Mouse (Mus musculus) stomach, postnatal 0 days (tissue): ENCODE data around the gene U2af1. TPM values are rescaled to one million over a fixed set of nuclear protein-coding genes. Genes with fewer than 3 reads are reported as not detected.
A peak's percentile ranks its signal among the peaks of the same experiment; 100 is the strongest.

Experiments used
- ATAC-seq: fragments of 200-750 bp; cut with Nextera tagmentation; 2 replicates; pipeline ENCODE4 v1.8.0; 2017; ENCODE audit not compliant: low FRiP score, low TSS enrichment
- DNase-seq: peaks from one replicate; pipeline ENCODE4 v3.0.0-alpha.2; 2016; ENCODE audit warnings: low spot score
- H3K27ac ChIP-seq: fragments of 300-500 bp; sonication (generic); replicated peaks from 2 replicates; pipeline ENCODE4 v1.5.1; 2014; ENCODE audit warnings: mild to moderate bottlenecking, control low read depth
- H3K27me3 ChIP-seq: fragments of 300-500 bp; sonication (generic); 2 replicates; pipeline ENCODE4 v1.6.1; 2014; ENCODE audit warnings: low read length; ENCODE audit not compliant: control insufficient read depth, insufficient read depth
- H3K36me3 ChIP-seq: fragments of 300-500 bp; sonication (generic); 2 replicates; pipeline ENCODE4 v1.6.1; 2014; ENCODE audit warnings: low read length, mixed read lengths; ENCODE audit not compliant: control insufficient read depth, insufficient read depth
- H3K4me1 ChIP-seq: fragments of 300-500 bp; sonication (generic); replicated peaks from 2 replicates; pipeline ENCODE4 v1.6.1; 2014; ENCODE audit warnings: antibody characterized with exemption; ENCODE audit not compliant: control insufficient read depth, insufficient read depth
- H3K4me2 ChIP-seq: fragments of 300-500 bp; sonication (generic); replicated peaks from 2 replicates; pipeline ENCODE4 v1.6.1; 2014; ENCODE audit warnings: low read depth, mild to moderate bottlenecking, control low read depth, moderate library complexity
- H3K4me3 ChIP-seq: fragments of 300-500 bp; sonication (generic); 2 replicates; pipeline ENCODE4 v1.5.1; 2014; ENCODE audit warnings: low read depth, low read length, control low read depth
- H3K9ac ChIP-seq: fragments of 300-500 bp; sonication (generic); 2 replicates; pipeline ENCODE4 v1.6.1; 2014; ENCODE audit warnings: mild to moderate bottlenecking, low read length, control low read depth, mixed read lengths
- H3K9me3 ChIP-seq: fragments of 300-500 bp; sonication (generic); 2 replicates; pipeline ENCODE4 v1.6.1; 2016; ENCODE audit warnings: low read length; ENCODE audit not compliant: control insufficient read depth
- CTCF ChIP-seq: IDR thresholded peaks from 2 replicates; pipeline ENCODE4 v1.5.1; 2016; ENCODE audit warnings: antibody characterized with exemption, low read depth, mild to moderate bottlenecking, moderate library complexity
- EP300 ChIP-seq: optimal IDR thresholded peaks from 2 replicates; pipeline ENCODE3; 2016; ENCODE audit warnings: antibody characterized with exemption
- WGBS: fragments of 180-500 bp; shearing (Covaris S2); extraction: QIAGEN DNeasy Blood & Tissue Kit; methylation state at CpG from one replicate; pipeline ENCODE4 v1.1.7; 2014; 5-methylcytosine and 5-hydroxymethylcytosine counted together
- polyA plus RNA-seq: library from polyadenylated mRNA; unstranded; fragments of >200 nt; fragmentation: Nextera tagmentation; extraction: Ambion mirVana; gene quantifications from 2 replicates; pipeline ENCODE4 v1.2.1, GENCODE M21; 2015

Gene U2af1
- polyA plus RNA-seq, 1 experiment from 2014 or later: 161 TPM

DNA sequence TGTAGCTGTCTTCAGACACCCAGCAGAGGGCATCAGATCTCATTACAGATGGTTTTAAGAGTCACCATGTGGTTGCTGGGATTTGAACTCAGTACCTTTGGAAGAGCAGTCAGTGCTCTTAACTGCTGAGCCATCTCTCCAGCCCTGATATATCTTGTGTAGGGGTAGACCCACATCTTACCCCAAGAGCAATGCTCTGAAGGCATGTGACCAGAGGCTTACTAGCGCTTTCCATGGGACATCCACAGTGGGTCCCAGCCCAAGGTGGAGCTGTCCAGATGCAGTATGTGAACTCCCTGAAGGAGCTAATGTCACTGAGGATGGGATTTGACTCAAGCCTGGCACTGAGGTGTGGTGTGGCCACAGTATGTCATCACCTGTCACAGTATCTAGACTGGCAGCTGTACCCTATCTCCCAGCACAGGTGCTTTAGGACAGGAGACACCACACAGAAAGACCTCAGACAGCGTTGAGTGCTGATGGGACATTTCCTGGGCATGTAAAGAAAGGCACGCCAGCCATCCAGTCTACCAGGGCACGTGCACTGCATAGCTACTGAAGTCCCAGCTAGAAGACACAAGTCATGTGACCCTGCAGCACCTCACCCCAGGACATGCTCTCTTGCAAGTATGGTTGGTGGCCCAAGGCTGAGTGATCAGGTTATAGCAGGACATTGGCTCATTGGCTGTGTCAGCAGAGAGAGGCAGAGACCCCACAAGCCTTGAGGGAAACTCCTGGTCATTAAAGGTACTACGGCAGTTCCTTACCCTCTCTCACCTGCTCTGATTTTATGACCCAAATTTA lies 12.3 kb downstream of the U2af1 start:
- 0 out of 2 replicates have a peak, but pooled peaks have one; percentile 0 for TF ChIP-seq CTCF
- TF ChIP-seq EP300: no peak
- H3K4me1 ChIP-seq: no peaks in the 10 kb centered on the region
- H3K27me3 ChIP-seq: no peaks in the 10 kb centered on the region
- H3K4me3 ChIP-seq: no peak overlapping the region
- H3K27ac ChIP-seq: no peak overlapping the region
- ATAC-seq (no peak; the same call in 1 of the 2 replicates), DNase-seq (no peak)
- no peak overlapping the region for H3K4me2 ChIP-seq
- H3K36me3 ChIP-seq: peaks cover 28% of the 10 kb centered on the region
- H3K9ac ChIP-seq: no peak overlapping the region
- 99% methylated on average over 5 of the region's 5 CpGs for WGBS
- no peaks in the 10 kb centered on the region for H3K9me3 ChIP-seq

DNA sequence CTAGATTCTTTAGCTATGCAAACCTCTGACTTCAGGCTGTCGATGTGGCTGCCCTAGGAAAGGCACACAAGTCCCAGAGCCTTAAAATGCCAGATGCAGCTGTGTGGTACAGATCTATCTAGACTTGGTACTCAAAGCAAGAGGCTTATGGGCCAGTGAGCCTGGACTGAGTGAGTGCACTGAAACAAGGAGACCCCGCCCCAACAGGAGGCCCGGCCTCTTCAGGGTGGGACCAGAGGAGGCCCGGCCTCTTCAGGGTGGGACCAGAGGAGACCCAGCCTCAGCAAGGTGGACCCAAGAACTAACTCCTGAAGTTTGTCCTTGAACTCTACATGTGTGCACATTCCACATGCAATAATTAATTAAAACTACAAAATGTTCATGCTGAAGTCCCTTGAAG lies 15.8 kb downstream of the U2af1 start:
- ATAC-seq (no peak), DNase-seq (no peak)
- 72% methylated on average over 4 of the region's 4 CpGs for WGBS
- H3K27me3 ChIP-seq: no peaks in the 10 kb centered on the region
- no peaks in the 10 kb centered on the region for H3K4me1 ChIP-seq
- H3K27ac ChIP-seq: no peak overlapping the region
- no peak overlapping the region for H3K4me3 ChIP-seq
- H3K9ac ChIP-seq: no peak overlapping the region
- H3K9me3 ChIP-seq: no peaks in the 10 kb centered on the region
- H3K36me3 ChIP-seq: peaks cover 9% of the 10 kb centered on the region
- H3K4me2 ChIP-seq: no peak overlapping the region
- TF ChIP-seq EP300 (no peak), CTCF (no peak)

DNA sequence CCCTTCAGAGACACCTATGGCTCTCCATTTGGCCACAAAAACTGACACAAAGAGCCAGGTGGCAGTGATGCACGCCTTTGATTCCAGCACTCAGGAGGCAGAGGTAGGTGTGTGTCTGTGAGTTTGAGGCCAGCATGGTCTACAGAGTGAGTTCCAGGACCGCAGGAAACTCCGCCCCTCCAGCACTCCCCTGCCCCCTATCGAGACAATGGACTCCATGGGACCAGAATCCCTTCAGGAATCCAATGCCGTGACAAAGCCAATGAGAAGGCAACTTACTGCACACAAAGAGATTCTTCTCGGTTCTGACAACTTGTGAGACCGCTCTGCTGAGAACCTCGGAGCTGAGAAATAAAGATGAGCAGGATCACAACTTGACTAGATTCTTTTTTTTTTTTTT lies 16.4 kb downstream of the U2af1 start:
- Histone ChIP-seq H3K27me3 (no peaks in the 10 kb centered on the region), H3K36me3 (peaks cover 3% of the 10 kb centered on the region), H3K27ac (no peak overlapping the region), H3K9ac (no peak overlapping the region), H3K4me3 (no peak overlapping the region), H3K4me1 (no peaks in the 10 kb centered on the region), H3K4me2 (no peak overlapping the region), H3K9me3 (no peaks in the 10 kb centered on the region)
- 47% methylated on average over 8 of the region's 8 CpGs for WGBS
- TF ChIP-seq CTCF: no peak
- TF ChIP-seq EP300: no peak
- DNase-seq (no peak), ATAC-seq (no peak)

DNA sequence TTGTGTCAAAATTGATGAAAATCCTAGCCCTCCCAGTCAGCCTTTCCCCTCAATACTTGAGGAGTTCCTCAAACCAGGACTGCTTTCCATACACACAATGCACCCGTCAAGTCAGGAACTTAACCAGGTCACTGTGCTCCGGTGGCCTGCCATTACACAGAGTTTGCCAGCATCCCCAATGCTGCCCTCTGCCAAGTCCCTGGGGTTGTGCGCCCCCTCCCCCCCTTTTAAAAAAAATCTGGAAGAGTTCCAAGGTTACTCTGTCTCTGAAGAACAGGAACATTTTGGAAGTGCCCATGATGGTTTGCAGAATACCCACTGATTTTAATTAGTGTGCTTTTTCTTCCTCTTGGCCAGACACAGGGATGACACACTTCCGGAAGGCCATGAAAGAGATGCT lies 19.0 kb downstream of the U2af1 start:
- ATAC-seq (no peak), DNase-seq (no peak)
- TF ChIP-seq CTCF (no peak), EP300 (no peak)
- Histone ChIP-seq H3K36me3 (no peaks in the 10 kb centered on the region), H3K4me3 (no peak overlapping the region), H3K27me3 (no peaks in the 10 kb centered on the region), H3K4me1 (peaks cover 6% of the 10 kb centered on the region; the same call in 1 of the 2 replicates), H3K4me2 (no peak overlapping the region), H3K27ac (no peak overlapping the region), H3K9ac (no peak overlapping the region), H3K9me3 (no peaks in the 10 kb centered on the region)
- WGBS: 60% methylated on average over 4 of the region's 4 CpGs

DNA sequence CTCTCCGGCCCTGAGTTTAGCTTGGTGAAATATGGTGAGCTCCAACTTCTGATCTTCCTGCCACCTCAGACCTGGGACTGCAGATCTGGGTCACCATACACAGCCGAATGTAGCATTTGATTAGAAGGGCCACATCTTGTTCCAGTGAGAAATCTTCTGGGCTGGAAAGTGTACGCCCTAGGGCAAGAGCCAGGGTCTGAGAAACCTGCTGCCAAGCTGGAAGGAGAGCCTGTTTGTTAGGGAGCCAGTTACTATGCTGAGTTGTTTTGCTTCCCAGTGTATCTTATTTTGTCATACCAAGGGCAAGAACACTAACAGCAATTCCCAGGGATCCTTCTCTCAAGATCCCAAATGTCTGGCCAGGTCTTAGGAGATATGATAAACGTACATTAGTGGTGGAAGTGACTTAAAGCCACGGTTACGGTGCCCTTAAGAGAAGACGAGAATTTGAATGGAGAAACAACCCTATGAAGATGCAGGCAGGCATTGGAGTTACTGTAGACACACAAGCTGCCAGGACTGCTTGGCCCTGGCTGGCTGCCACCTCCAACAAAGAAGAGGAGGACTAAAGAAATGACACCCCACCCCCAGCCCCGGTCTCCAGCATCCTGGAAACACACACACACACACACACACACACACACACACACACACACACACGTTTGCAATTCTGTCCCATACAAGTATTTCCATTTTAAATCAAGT lies 20.7 kb downstream of the U2af1 start:
- Histone ChIP-seq H3K4me1 (peaks cover 6% of the 10 kb centered on the region; the same call in 1 of the 2 replicates), H3K4me2 (peak overlapping the region; percentile 1; the same call in 1 of the 2 replicates), H3K27ac (no peak overlapping the region), H3K4me3 (no peak overlapping the region), H3K27me3 (no peaks in the 10 kb centered on the region), H3K9me3 (no peaks in the 10 kb centered on the region), H3K9ac (no peak overlapping the region), H3K36me3 (no peaks in the 10 kb centered on the region)
- DNase-seq: no peak
- no peak for TF ChIP-seq EP300
- no peak for TF ChIP-seq CTCF
- 57% methylated on average over 9 of the region's 9 CpGs for WGBS
- no peak for ATAC-seq
